Mouse (Mus musculus): ENCODE measurements around the gene Cpne9. TPM values are rescaled to one million over a fixed set of nuclear protein-coding genes. Genes with fewer than 3 reads are reported as not detected.

The Cpne9 gene
- polyA plus RNA-seq, 1 experiment from 2014 or later: 0.02 TPM

DNA sequence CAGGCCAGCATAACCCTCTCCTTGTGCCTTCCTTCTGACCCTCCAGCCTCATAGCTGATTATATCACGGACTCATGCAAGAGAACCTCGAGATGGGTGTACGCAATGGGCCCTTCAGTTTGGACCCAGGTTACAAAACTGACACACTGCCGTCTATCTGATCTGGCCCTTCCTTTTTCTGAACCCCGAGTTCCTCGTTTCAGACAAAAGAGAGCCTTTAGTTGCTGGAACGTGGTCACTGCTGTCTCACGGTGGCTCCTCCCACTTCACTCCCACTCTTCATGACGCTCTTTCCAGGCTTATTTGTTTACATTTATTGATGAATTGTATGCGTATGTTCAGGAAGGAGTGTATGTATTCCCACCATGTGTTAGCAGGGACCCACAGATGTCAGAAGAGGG lies 69.5 kb downstream of the Cpne9 start:
- H3K36me3 ChIP-seq (replicated peaks; ENCODE audit: insufficient read depth, low read length): no peaks in the 10 kb centered on the region
- DNase-seq (no peak), ATAC-seq (no peak)
- no peaks in the 10 kb centered on the region for H3K27me3 ChIP-seq (ENCODE audit: insufficient read depth, low read length)
- no peaks in the 10 kb centered on the region for H3K4me1 ChIP-seq (ENCODE audit: insufficient read depth)
- H3K9ac ChIP-seq (replicated peaks): no peak overlapping the region
- no peaks in the 10 kb centered on the region for H3K9me3 ChIP-seq (ENCODE audit: low read length)
- H3K27ac ChIP-seq (ENCODE audit: low read depth): 0 out of 2 replicates have a peak overlapping the region, but pooled peaks have one; percentile 30
- WGBS (ENCODE audit: insufficient replicate concordance): 32% methylated on average over 10 of the region's 10 CpGs
- no peak overlapping the region for H3K4me3 ChIP-seq (ENCODE audit: low read depth, low read length)
- no peak overlapping the region for H3K4me2 ChIP-seq (ENCODE audit: low read depth, low read length)
- TF ChIP-seq EP300 (IDR thresholded peaks at IDR 0.05; ENCODE audit: low read depth): no peak
- no peak for TF ChIP-seq CTCF (IDR thresholded peaks at IDR 0.05; ENCODE audit: low read depth)

DNA sequence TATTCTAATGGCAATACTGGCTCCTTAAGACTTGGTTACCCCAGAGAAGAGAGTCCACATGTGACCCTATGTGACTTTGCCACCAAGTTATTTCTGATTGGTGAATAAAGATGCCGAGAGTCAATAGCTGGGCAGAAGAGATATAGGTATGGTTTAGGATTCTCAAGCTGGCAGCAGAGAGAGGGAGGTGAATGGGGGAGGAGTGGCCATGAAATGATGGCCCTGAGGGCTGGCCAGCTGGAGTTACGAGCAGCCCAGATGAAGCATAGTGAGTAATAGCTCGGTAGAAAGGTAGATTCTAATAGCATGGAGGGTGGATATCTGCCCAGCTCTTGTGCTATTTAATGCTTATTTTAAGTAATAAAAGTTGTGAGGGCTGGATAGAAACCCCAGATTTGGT lies 70.7 kb downstream of the Cpne9 start:
- Histone ChIP-seq H3K27ac (ENCODE audit: low read depth) (no peak overlapping the region), H3K9ac (replicated peaks) (no peak overlapping the region), H3K36me3 (replicated peaks; ENCODE audit: insufficient read depth, low read length) (no peaks in the 10 kb centered on the region), H3K4me3 (ENCODE audit: low read depth, low read length) (no peak overlapping the region), H3K4me2 (ENCODE audit: low read depth, low read length) (no peak overlapping the region), H3K27me3 (ENCODE audit: insufficient read depth, low read length) (no peaks in the 10 kb centered on the region), H3K9me3 (ENCODE audit: low read length) (no peaks in the 10 kb centered on the region), H3K4me1 (ENCODE audit: insufficient read depth) (no peaks in the 10 kb centered on the region)
- DNase-seq (no peak), ATAC-seq (no peak)
- TF ChIP-seq EP300 (IDR thresholded peaks at IDR 0.05; ENCODE audit: low read depth): no peak
- 80% methylated on average over 3 of the region's 3 CpGs for WGBS (ENCODE audit: insufficient replicate concordance)

DNA sequence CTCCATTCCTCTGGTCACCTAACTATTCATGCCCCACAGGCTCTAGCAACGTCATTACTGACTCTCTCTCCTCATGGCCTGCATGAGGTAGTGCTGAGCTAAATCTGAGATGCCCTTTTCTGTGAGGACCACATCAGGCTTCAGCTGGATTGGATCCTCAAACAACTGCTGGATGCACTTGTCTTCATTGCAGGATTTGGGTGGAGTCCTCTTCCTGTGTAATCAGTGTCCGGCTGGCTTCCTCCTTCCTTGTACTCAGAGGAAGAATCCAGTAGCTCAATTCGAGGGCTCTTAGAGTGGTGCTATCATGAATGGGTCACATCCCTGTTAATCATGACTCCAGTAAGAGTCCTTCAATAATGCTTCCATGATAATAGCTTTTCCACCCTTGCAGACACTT lies 71.6 kb downstream of the Cpne9 start:
- DNase-seq: no peak
- no peaks in the 10 kb centered on the region for H3K36me3 ChIP-seq (replicated peaks; ENCODE audit: insufficient read depth, low read length)
- no peaks in the 10 kb centered on the region for H3K27me3 ChIP-seq (ENCODE audit: insufficient read depth, low read length)
- H3K9me3 ChIP-seq (ENCODE audit: low read length): no peaks in the 10 kb centered on the region
- no peak for ATAC-seq
- no peak overlapping the region for H3K4me2 ChIP-seq (ENCODE audit: low read depth, low read length)
- no peak overlapping the region for H3K4me3 ChIP-seq (ENCODE audit: low read depth, low read length)
- TF ChIP-seq CTCF (IDR thresholded peaks at IDR 0.05; ENCODE audit: low read depth) (no peak), EP300 (IDR thresholded peaks at IDR 0.05; ENCODE audit: low read depth) (no peak)
- H3K27ac ChIP-seq (ENCODE audit: low read depth): no peak overlapping the region
- no peaks in the 10 kb centered on the region for H3K4me1 ChIP-seq (ENCODE audit: insufficient read depth)
- WGBS (ENCODE audit: insufficient replicate concordance): 66% methylated on average over 3 of the region's 3 CpGs
- no peak overlapping the region for H3K9ac ChIP-seq (replicated peaks)

Other genes with a start within 250 kb of the Cpne9 start
- 23.8 and 25.1 TPM in 2 replicates for gene Thumpd3, start 236.1 kb upstream of the Cpne9 start, polyA plus RNA-seq (2015; fragmentation: Nextera tagmentation; extraction: Ambion mirVana)
- 17.3 and 19.7 TPM in 2 replicates for gene Setd5, start 204.9 kb upstream of the Cpne9 start, polyA plus RNA-seq (2015; fragmentation: Nextera tagmentation; extraction: Ambion mirVana)
- not detected in 2 replicates for gene Lhfpl4, start 86.9 kb upstream of the Cpne9 start, polyA plus RNA-seq (2015; fragmentation: Nextera tagmentation; extraction: Ambion mirVana)
- 15.1 and 16.1 TPM in 2 replicates for gene Mtmr14, start 44.5 kb upstream of the Cpne9 start, polyA plus RNA-seq (2015; fragmentation: Nextera tagmentation; extraction: Ambion mirVana)
- 4.1 and 4.8 TPM in 2 replicates for gene Brpf1, start 24.8 kb downstream of the Cpne9 start, polyA plus RNA-seq (2015; fragmentation: Nextera tagmentation; extraction: Ambion mirVana)
- gene Ogg1, start 44.7 kb downstream of the Cpne9 start, polyA plus RNA-seq (2015; fragmentation: Nextera tagmentation; extraction: Ambion mirVana): 3.8 and 4.2 TPM in 2 replicates
- gene Camk1, start 61.7 kb downstream of the Cpne9 start, polyA plus RNA-seq (2015; fragmentation: Nextera tagmentation; extraction: Ambion mirVana): 17.9 and 18.1 TPM in 2 replicates
- gene Tada3, start 95.6 kb downstream of the Cpne9 start, polyA plus RNA-seq (2015; fragmentation: Nextera tagmentation; extraction: Ambion mirVana): 11.1 and 11.9 TPM in 2 replicates
- gene Arpc4, start 95.8 kb downstream of the Cpne9 start, polyA plus RNA-seq (2015; fragmentation: Nextera tagmentation; extraction: Ambion mirVana): 188 and 198 TPM in 2 replicates
- gene Ttll3, start 107.0 kb downstream of the Cpne9 start, polyA plus RNA-seq (2015; fragmentation: Nextera tagmentation; extraction: Ambion mirVana): 0.38 and 0.83 TPM in 2 replicates
- 17.1 and 20.5 TPM in 2 replicates for gene Rpusd3, start 137.0 kb downstream of the Cpne9 start, polyA plus RNA-seq (2015; fragmentation: Nextera tagmentation; extraction: Ambion mirVana)
- gene Cidec, start 153.5 kb downstream of the Cpne9 start, polyA plus RNA-seq (2015; fragmentation: Nextera tagmentation; extraction: Ambion mirVana): 5.9 and 8.2 TPM in 2 replicates
- 49.2 and 49.9 TPM in 2 replicates for gene Jagn1, start 160.3 kb downstream of the Cpne9 start, polyA plus RNA-seq (2015; fragmentation: Nextera tagmentation; extraction: Ambion mirVana)
- gene Il17re, start 176.2 kb downstream of the Cpne9 start, polyA plus RNA-seq (2015; fragmentation: Nextera tagmentation; extraction: Ambion mirVana): 0.26 and 0.49 TPM in 2 replicates
- 12.9 and 13.1 TPM in 2 replicates for gene Il17rc, start 189.1 kb downstream of the Cpne9 start, polyA plus RNA-seq (2015; fragmentation: Nextera tagmentation; extraction: Ambion mirVana)
- 13.8 and 14.0 TPM in 2 replicates for gene Creld1, start 201.0 kb downstream of the Cpne9 start, polyA plus RNA-seq (2015; fragmentation: Nextera tagmentation; extraction: Ambion mirVana)
- 0.13 and 0.14 TPM in 2 replicates for gene Prrt3, start 219.6 kb downstream of the Cpne9 start, polyA plus RNA-seq (2015; fragmentation: Nextera tagmentation; extraction: Ambion mirVana)
- 42.1 and 43.0 TPM in 2 replicates for gene Emc3, start 249.3 kb downstream of the Cpne9 start, polyA plus RNA-seq (2015; fragmentation: Nextera tagmentation; extraction: Ambion mirVana)
- 3.1 and 4.5 TPM in 2 replicates for gene Fancd2, start 249.4 kb downstream of the Cpne9 start, polyA plus RNA-seq (2015; fragmentation: Nextera tagmentation; extraction: Ambion mirVana)

Measured in liver, postnatal 0 days (tissue).